Mouse (Mus musculus) lung, embryonic 15.5 days (tissue): ENCODE data around the gene Zc3h4. TPM values are rescaled to one million over a fixed set of nuclear protein-coding genes. Genes with fewer than 3 reads are reported as not detected.

Experiments
- ATAC-seq: fragments of 200-750 bp; cut with Nextera tagmentation; 2 replicates; pipeline ENCODE4 v1.8.0; 2017; ENCODE audit warnings: moderate number of reproducible peaks, borderline replicate concordance; ENCODE audit not compliant: low FRiP score, low TSS enrichment; ENCODE audit errors: extremely low read depth
- H3K27ac ChIP-seq: fragments of 300-500 bp; sonication (generic); 2 replicates; pipeline ENCODE4 v1.5.1; 2015; ENCODE audit warnings: moderate library complexity, mild to moderate bottlenecking, inconsistent platforms
- H3K27me3 ChIP-seq: fragments of 300-500 bp; sonication (generic); 2 replicates; pipeline ENCODE4 v1.6.1; 2015; ENCODE audit warnings: inconsistent platforms
- H3K36me3 ChIP-seq: fragments of 300-500 bp; sonication (generic); 2 replicates; pipeline ENCODE4 v1.6.1; 2015; ENCODE audit warnings: inconsistent platforms
- H3K4me1 ChIP-seq: fragments of 300-500 bp; sonication (generic); 2 replicates; pipeline ENCODE4 v1.6.1; 2015; ENCODE audit warnings: inconsistent platforms
- H3K4me2 ChIP-seq: fragments of 300-500 bp; sonication (generic); 2 replicates; pipeline ENCODE4 v1.6.1; 2015; ENCODE audit warnings: inconsistent platforms, mild to moderate bottlenecking, moderate library complexity
- H3K4me3 ChIP-seq: fragments of 300-500 bp; sonication (generic); 2 replicates; pipeline ENCODE4 v1.5.1; 2015; ENCODE audit warnings: mild to moderate bottlenecking, inconsistent platforms
- H3K9ac ChIP-seq: fragments of 300-500 bp; sonication (generic); 2 replicates; pipeline ENCODE4 v1.6.1; 2015; ENCODE audit warnings: inconsistent platforms
- H3K9me3 ChIP-seq: fragments of 300-500 bp; sonication (generic); 2 replicates; pipeline ENCODE4 v1.6.1; 2016; ENCODE audit warnings: inconsistent platforms
- WGBS: fragments of 180-500 bp; shearing (Covaris S2); methylation state at CpG from one replicate; pipeline ENCODE4 v1.1.7; 2015; 5-methylcytosine and 5-hydroxymethylcytosine counted together
- polyA plus RNA-seq: library from polyadenylated mRNA; unstranded; fragments of >200 nt; fragmentation: Nextera tagmentation; extraction: Ambion mirVana; gene quantifications from 2 replicates; pipeline ENCODE4 v1.2.1, GENCODE M21; 2015

Gene Zc3h4
- polyA plus RNA-seq, 1 experiment from 2014 or later, result 18.4 TPM

DNA sequence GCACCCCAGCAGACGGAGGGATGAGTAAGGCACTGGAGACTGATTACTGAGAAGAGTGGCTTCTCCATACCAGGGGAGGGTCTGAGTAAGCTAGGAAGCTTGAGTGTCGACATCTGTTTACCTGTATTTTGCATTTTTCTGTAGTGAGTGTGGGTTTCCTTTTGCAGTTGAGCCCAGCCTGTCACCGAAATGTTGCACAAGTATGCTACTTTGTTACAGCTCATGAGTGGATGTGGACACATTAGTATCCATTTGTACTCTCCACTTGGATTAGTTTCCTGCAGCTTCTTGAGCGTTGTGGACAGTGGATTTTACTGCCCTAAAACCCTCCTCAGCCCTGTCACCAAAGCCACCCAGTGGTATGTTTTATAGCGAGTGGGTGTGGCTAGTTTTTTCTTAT, 18.0 kb downstream of the Zc3h4 start:
- Histone ChIP-seq H3K4me1 (0 out of 2 replicates have a peak, but pooled peaks cover 5% of the 10 kb centered on the region), H3K9ac (no peak overlapping the region), H3K36me3 (peaks cover 77% of the 10 kb centered on the region), H3K9me3 (no peaks in the 10 kb centered on the region), H3K27ac (no peak overlapping the region), H3K4me3 (no peak overlapping the region), H3K27me3 (no peaks in the 10 kb centered on the region), H3K4me2 (no peak overlapping the region)
- no peak for ATAC-seq
- 83% methylated on average over 5 of the region's 5 CpGs for WGBS

DNA sequence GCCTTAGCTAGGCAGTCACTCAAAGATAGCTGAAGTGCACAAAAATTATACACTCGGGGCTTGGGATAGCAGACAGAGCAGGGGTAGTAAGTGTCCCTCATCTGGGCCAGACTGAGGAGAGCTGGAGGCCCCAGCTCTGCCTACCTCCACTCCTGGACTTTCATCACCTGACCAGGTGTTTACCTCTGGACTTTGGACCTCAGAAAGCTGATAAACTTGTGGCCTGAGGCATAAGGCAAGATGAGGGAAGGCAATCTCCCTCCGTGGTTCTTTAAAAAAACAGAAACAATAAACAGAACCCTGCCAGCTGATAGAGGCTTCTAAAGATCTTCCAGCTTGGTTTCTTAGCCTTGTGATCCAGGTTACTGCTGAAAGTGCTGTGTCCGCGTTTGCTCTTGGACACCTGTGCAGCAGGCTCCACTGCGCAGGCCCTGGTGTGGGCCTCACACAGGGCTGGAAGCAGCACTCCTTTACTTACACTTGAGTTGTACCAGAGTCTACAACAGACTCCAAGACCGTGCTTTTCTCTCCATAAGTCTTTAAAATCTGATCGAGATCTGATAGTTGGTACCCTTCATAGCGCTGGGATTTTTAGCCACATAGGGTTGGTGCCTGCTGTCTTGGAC, 19.9 kb downstream of the Zc3h4 start:
- WGBS, result 92% methylated on average over 8 of the region's 8 CpGs

DNA sequence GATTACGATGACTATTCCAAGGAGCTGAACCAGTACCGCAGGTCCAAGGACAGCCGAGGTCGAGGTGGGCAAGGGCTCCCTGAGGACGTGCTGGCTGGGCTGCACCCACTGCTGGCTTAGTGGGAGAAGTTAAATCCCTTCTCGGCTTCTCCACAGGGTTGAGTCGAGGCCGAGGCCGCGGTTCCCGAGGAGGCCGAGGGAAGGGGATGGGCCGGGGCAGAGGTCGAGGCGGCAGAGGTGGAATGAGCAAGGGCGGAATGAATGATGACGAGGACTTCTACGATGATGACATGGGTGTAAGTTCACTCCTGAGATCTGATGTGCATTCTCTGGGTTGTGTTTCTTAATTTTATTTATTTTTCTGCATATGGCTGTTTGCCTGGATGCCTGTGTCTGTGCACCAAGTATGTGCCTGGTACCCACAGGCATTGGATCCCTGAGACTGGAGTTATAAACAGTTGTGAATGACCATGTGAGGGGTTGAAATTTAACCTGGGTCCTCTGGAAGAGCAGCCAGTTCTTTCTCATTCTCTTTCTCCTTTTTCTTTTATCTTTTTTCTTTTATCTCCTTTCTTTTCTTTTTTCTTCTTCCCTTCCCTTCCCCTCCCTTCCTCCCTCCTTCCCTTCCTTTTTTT, 21.6 kb downstream of the Zc3h4 start:
- Histone ChIP-seq H3K27ac (no peak overlapping the region), H3K4me1 (0 out of 2 replicates have a peak, but pooled peaks cover 1% of the 10 kb centered on the region), H3K9ac (no peak overlapping the region), H3K4me3 (no peak overlapping the region), H3K27me3 (no peaks in the 10 kb centered on the region), H3K36me3 (peaks cover 96% of the 10 kb centered on the region), H3K9me3 (no peaks in the 10 kb centered on the region), H3K4me2 (no peak overlapping the region)
- no peak for ATAC-seq
- 79% methylated on average over 18 of the region's 18 CpGs for WGBS

More for the DNA sequence above, 19.9 kb downstream of the Zc3h4 start:
- H3K4me2 ChIP-seq, result no peak overlapping the region
- H3K9me3 ChIP-seq, result no peaks in the 10 kb centered on the region
- H3K27ac ChIP-seq, result no peak overlapping the region
- 0 out of 2 replicates have a peak, but pooled peaks cover 5% of the 10 kb centered on the region for H3K4me1 ChIP-seq
- H3K27me3 ChIP-seq, result no peaks in the 10 kb centered on the region
- peaks cover 92% of the 10 kb centered on the region for H3K36me3 ChIP-seq
- no peak overlapping the region for H3K4me3 ChIP-seq
- no peak for ATAC-seq
- H3K9ac ChIP-seq, result no peak overlapping the region

DNA sequence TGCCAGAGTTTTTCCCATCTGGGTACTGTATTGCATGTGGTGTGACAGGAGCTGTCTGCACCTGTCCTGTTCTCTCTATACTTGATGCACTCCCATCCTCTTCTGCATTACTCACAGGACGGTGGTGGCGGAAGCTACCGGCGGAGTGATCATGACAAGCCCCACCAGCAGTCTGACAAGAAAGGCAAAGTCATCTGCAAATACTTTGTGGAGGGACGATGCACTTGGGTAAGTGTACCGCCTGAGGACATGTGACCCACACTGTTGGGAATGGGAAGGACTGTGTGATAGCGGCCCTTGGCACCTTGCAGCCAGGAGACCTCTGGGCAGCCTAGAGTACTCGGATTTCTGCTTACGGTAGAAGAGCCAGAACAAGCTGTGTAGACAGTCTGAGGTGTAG, 23.0 kb downstream of the Zc3h4 start:
- H3K4me2 ChIP-seq, result no peak overlapping the region
- ATAC-seq, result no peak
- WGBS, result 87% methylated on average over 9 of the region's 9 CpGs

DNA sequence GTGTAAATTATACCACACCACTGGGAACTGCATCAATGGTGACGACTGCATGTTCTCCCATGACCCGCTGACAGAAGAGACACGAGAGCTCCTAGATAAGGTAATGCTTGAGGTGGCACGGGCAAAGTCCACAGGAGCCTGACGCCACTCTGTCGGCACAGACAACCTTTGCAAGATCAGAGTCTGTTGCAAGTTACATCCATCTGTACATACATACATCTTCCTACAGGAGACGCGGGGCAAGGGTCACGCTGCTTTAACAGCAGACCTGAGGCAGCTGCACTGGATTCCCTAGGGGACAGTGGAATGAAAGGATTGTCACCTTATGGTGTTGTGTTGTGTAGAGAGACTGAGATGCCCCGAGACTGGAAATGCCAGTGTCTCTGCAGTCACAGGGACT, 25.0 kb downstream of the Zc3h4 start:
- H3K27me3 ChIP-seq, result no peaks in the 10 kb centered on the region
- H3K4me3 ChIP-seq, result no peak overlapping the region
- no peaks in the 10 kb centered on the region for H3K4me1 ChIP-seq
- peaks cover 97% of the 10 kb centered on the region for H3K36me3 ChIP-seq
- no peaks in the 10 kb centered on the region for H3K9me3 ChIP-seq
- no peak overlapping the region for H3K9ac ChIP-seq
- no peak overlapping the region for H3K4me2 ChIP-seq
- H3K27ac ChIP-seq, result no peak overlapping the region
- ATAC-seq, result no peak
- WGBS, result 87% methylated on average over 10 of the region's 10 CpGs

More for the DNA sequence above, 23.0 kb downstream of the Zc3h4 start:
- no peaks in the 10 kb centered on the region for H3K9me3 ChIP-seq
- no peak overlapping the region for H3K9ac ChIP-seq
- H3K27me3 ChIP-seq, result no peaks in the 10 kb centered on the region
- H3K27ac ChIP-seq, result no peak overlapping the region
- H3K4me1 ChIP-seq, result no peaks in the 10 kb centered on the region
- peaks cover 97% of the 10 kb centered on the region for H3K36me3 ChIP-seq
- no peak overlapping the region for H3K4me3 ChIP-seq

DNA sequence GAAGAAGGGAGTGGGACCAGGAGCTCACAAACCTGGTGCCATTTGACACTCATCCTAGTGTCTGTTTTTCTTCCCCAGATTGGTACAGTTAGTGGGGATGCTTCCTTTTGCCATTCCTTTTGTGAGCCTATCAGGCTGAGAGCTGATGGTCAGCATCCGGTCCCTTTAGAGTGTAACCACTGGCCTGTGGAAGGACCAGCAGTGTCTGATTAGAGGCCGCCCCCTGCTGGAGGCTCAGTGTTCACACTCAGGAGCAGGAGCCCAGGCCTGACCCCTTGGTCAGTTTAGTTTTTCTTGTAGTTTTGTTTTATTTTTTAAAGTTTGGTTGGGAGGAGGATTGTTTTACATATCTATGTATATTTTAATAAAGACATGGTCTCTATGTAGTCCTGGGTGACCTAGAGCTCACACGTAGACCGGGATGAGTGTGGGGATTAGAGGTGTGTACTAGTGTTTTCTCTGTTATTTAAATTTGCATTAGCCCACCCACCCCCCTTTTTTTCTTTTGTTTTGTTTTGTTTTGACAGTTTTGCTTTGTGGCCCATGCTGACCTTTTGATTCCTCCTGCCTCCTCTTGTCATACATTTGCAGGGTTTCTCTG, 25.5 kb downstream of the Zc3h4 start:
- no peak overlapping the region for H3K27ac ChIP-seq
- H3K27me3 ChIP-seq, result no peaks in the 10 kb centered on the region
- no peaks in the 10 kb centered on the region for H3K9me3 ChIP-seq
- H3K4me3 ChIP-seq, result no peak overlapping the region
- H3K4me1 ChIP-seq, result no peaks in the 10 kb centered on the region
- H3K9ac ChIP-seq, result no peak overlapping the region
- WGBS, result 60% methylated on average over 4 of the region's 4 CpGs
- peak; percentile 73; the same call in 1 of the 2 replicates for ATAC-seq
- no peak overlapping the region for H3K4me2 ChIP-seq
- H3K36me3 ChIP-seq, result peaks cover 97% of the 10 kb centered on the region

DNA sequence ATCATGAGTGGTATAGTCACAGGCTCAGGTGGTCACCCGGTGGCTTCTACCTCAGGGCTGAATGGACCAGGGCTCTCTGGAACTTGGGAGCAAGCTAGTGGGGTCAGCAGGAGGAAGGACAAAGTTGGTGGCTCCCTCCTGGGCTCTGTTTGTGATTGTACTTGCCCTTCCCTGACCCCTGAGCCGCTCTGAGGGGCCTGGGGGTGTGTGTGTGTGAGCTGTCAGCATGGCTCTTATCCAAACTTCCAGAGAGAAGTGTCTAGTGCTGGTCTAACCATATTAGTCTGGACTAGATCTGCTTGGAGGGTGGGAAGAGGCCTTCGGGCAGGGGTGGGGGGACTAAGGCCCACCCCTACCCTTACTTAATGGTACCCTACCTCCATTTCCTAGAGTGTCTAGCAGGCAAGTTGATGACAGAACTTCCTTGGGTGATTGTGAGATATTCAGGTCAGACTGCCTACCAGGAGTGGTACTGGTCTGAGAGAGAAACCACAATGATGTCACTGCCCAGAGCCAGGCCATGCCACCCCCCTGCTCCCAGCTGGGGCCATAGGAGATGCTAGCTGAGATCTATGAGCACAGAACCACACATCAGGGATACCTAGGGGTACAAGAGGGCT, 32.8 kb downstream of the Zc3h4 start:
- no peaks in the 10 kb centered on the region for H3K4me1 ChIP-seq
- no peak for ATAC-seq

GRCm38 (mm10) chr7:16435088-16435487, 34.4 kb downstream of the Zc3h4 start:
- no peak overlapping the region for H3K4me2 ChIP-seq
- no peak overlapping the region for H3K27ac ChIP-seq
- WGBS, result 83% methylated on average over 9 of the region's 9 CpGs
- H3K27me3 ChIP-seq, result no peaks in the 10 kb centered on the region
- H3K9me3 ChIP-seq, result no peaks in the 10 kb centered on the region
- H3K36me3 ChIP-seq, result peaks cover 69% of the 10 kb centered on the region
- no peak overlapping the region for H3K4me3 ChIP-seq
- H3K4me1 ChIP-seq, result no peaks in the 10 kb centered on the region
- ATAC-seq, result no peak
- H3K9ac ChIP-seq, result no peak overlapping the region

More for the DNA sequence above, 32.8 kb downstream of the Zc3h4 start:
- Histone ChIP-seq H3K27me3 (no peaks in the 10 kb centered on the region), H3K9me3 (no peaks in the 10 kb centered on the region), H3K36me3 (peaks cover 85% of the 10 kb centered on the region), H3K4me2 (no peak overlapping the region), H3K27ac (no peak overlapping the region), H3K4me3 (no peak overlapping the region), H3K9ac (no peak overlapping the region)
- WGBS, result 55% methylated on average over 3 of the region's 3 CpGs

GRCm38 (mm10) chr7:16441241-16441640, 40.5 kb downstream of the Zc3h4 start:
- Histone ChIP-seq H3K9ac (no peak overlapping the region), H3K4me3 (no peak overlapping the region), H3K27ac (no peak overlapping the region), H3K9me3 (no peaks in the 10 kb centered on the region), H3K4me1 (peaks cover 11% of the 10 kb centered on the region; the same call in 1 of the 2 replicates), H3K4me2 (no peak overlapping the region), H3K27me3 (no peaks in the 10 kb centered on the region), H3K36me3 (peaks cover 9% of the 10 kb centered on the region)
- ATAC-seq, result no peak

DNA sequence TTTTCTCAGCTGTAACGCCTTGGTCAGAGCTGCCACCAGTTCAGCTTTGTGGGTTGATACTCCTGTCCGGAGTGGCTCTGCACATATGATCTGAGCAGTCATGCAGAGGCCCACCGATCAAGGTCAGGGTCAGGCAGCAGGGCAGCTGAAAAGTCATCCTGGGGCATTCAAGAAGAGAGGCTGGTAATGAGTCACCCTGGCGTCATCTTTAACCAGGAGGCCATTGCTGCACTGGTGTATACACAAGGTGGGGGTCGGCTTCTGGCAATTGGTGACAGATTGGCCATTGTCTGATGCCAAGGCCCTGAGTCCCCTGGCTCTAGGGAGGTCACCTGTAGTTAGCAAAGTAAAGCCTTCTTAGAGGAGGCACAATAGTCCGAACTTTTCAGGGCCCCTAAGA, 50.9 kb downstream of the Zc3h4 start:
- H3K4me2 ChIP-seq, result no peak overlapping the region
- no peaks in the 10 kb centered on the region for H3K9me3 ChIP-seq
- H3K36me3 ChIP-seq, result no peaks in the 10 kb centered on the region
- 77% methylated on average over 6 of the region's 6 CpGs for WGBS
- H3K27me3 ChIP-seq, result no peaks in the 10 kb centered on the region
- no peak overlapping the region for H3K4me3 ChIP-seq
- ATAC-seq, result no peak
- H3K27ac ChIP-seq, result no peak overlapping the region
- H3K4me1 ChIP-seq, result peaks cover 9% of the 10 kb centered on the region; the same call in 1 of the 2 replicates
- no peak overlapping the region for H3K9ac ChIP-seq

DNA sequence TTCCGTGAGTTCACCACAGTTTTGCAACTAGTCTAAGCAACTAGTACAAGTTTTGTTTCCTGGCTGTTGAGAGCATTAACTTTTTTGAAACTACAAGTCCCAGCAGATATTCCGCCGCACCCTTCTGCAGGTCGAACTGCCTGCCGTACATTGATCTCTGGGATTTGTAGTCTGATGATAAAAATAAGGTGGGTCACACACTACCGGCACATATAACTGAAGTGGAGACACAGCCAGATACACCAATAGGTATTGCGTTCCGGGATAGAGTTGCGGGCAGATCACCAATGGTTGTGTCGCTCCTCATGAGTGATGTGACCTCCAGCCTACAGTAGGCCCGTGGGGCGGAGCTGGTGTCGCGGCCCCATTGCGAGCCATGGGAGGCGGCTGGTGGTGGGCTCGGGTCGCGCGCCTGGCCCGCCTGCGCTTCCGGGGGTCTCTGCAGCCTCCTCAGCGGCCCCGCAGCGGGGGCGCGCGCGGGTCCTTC, 51.9 kb downstream of the Zc3h4 start, which contains the start of gene Tmem160:
Gene Tmem160 (plus strand): TSS at position 193 of the 487 bp plus-strand sequence.
- peak; percentile 98 for ATAC-seq
- Histone ChIP-seq H3K36me3 (no peaks in the 10 kb centered on the region), H3K9ac (peak within 1 kb of the TSS; percentile 66), H3K9me3 (no peaks in the 10 kb centered on the region), H3K4me3 (peak within 1 kb of the TSS; percentile 78), H3K4me2 (peak within 1 kb of the TSS; percentile 91), H3K4me1 (peaks cover 9% of the 10 kb centered on the region; the same call in 1 of the 2 replicates), H3K27me3 (no peaks in the 10 kb centered on the region), H3K27ac (0 out of 2 replicates have a peak within 1 kb of the TSS, but pooled peaks have one; percentile 15)
- under 1% methylated on average over 30 of the region's 30 CpGs for WGBS
